Mouse (Mus musculus) midbrain, postnatal 0 days (tissue): ENCODE data around the gene Agbl1. TPM values are rescaled to one million over a fixed set of nuclear protein-coding genes. Genes with fewer than 3 reads are reported as not detected.

Source experiments
- ATAC-seq: fragments of 200-750 bp; cut with Nextera tagmentation; 2 replicates; pipeline ENCODE4 v1.8.0; 2017; ENCODE audit warnings: moderate number of reproducible peaks, mild to moderate bottlenecking, moderate TSS enrichment, moderate library complexity; ENCODE audit not compliant: low FRiP score
- DNase-seq: peaks from one replicate; pipeline ENCODE4 v3.0.0-alpha.2; 2015; ENCODE audit warnings: low spot score
- H3K27ac ChIP-seq: fragments of 300-500 bp; sonication (generic); 2 replicates; pipeline ENCODE4 v1.5.1; 2014; ENCODE audit warnings: low read depth, mild to moderate bottlenecking, low read length, mixed read lengths
- H3K27me3 ChIP-seq: fragments of 300-500 bp; sonication (generic); 2 replicates; pipeline ENCODE4 v1.6.1; 2014; ENCODE audit warnings: low read length, control low read depth, mixed read lengths; ENCODE audit not compliant: insufficient read depth
- H3K36me3 ChIP-seq: fragments of 300-500 bp; sonication (generic); 2 replicates; pipeline ENCODE4 v1.6.1; 2014; ENCODE audit warnings: low read length, control low read depth, mixed read lengths; ENCODE audit not compliant: insufficient read depth
- H3K4me1 ChIP-seq: fragments of 300-500 bp; sonication (generic); 2 replicates; pipeline ENCODE4 v1.6.1; 2014; ENCODE audit warnings: mild to moderate bottlenecking, control low read depth, antibody characterized with exemption, low read length, mixed read lengths; ENCODE audit not compliant: insufficient read depth
- H3K4me2 ChIP-seq: fragments of 300-500 bp; sonication (generic); 2 replicates; pipeline ENCODE4 v1.6.1; 2014; ENCODE audit warnings: low read depth, mild to moderate bottlenecking, low read length, mixed read lengths; ENCODE audit not compliant: poor library complexity, severe bottlenecking
- H3K4me3 ChIP-seq: fragments of 300-500 bp; sonication (generic); 2 replicates; pipeline ENCODE4 v1.5.1; 2014; ENCODE audit warnings: low read depth, mild to moderate bottlenecking, low read length, moderate library complexity
- H3K9ac ChIP-seq: fragments of 300-500 bp; sonication (generic); replicated peaks from 2 replicates; pipeline ENCODE4 v1.6.1; 2014; ENCODE audit warnings: mild to moderate bottlenecking, low read length, moderate library complexity, mixed read lengths; ENCODE audit not compliant: poor library complexity, severe bottlenecking
- H3K9me3 ChIP-seq: fragments of 300-500 bp; sonication (generic); 2 replicates; pipeline ENCODE4 v1.6.1; 2016; ENCODE audit warnings: low read length, control low read depth
- CTCF ChIP-seq: IDR thresholded peaks from 2 replicates; pipeline ENCODE4 v1.5.1; 2016; ENCODE audit warnings: antibody characterized with exemption, mild to moderate bottlenecking
- WGBS: fragments of 180-500 bp; shearing (Covaris S2); extraction: QIAGEN DNeasy Blood & Tissue Kit; methylation state at CpG from one replicate; pipeline ENCODE4 v1.1.7; 2014; 5-methylcytosine and 5-hydroxymethylcytosine counted together
- polyA plus RNA-seq: library from polyadenylated mRNA; unstranded; fragments of >200 nt; fragmentation: Nextera tagmentation; extraction: Ambion mirVana; gene quantifications from 2 replicates; pipeline ENCODE4 v1.2.1, GENCODE M21; 2015
- total RNA-seq: library from RNA; depleted of rRNA; stranded (reverse); fragments of >200 nt; gene quantifications from 2 replicates; pipeline ENCODE4 v1.2.3, GENCODE M21; 2014

Agbl1 gene
- total and polyA plus RNA-seq, 2 experiments from 2014 or later: 0.05 to 0.55 TPM

- 62% methylated on average over 1 of the region's 1 CpGs for WGBS
- no peaks in the 10 kb centered on the region for H3K27me3 ChIP-seq
- ATAC-seq: no peak
- H3K4me3 ChIP-seq: no peak overlapping the region
- H3K9ac ChIP-seq: no peak overlapping the region
- H3K4me1 ChIP-seq: 0 out of 2 replicates have a peak, but pooled peaks cover 3% of the 10 kb centered on the region
- no peaks in the 10 kb centered on the region for H3K9me3 ChIP-seq
- TF ChIP-seq CTCF: no peak
- H3K4me2 ChIP-seq: no peak overlapping the region
- no peak overlapping the region for H3K27ac ChIP-seq
- no peak for DNase-seq
- H3K36me3 ChIP-seq: no peaks in the 10 kb centered on the region
These were observed 923.2 kb downstream of the Agbl1 start for GRCm38 (mm10) chr7:77152909-77153308.

- TF ChIP-seq CTCF: no peak
- no peak overlapping the region for H3K4me2 ChIP-seq
- WGBS: 47% methylated on average over 1 of the region's 1 CpGs
- H3K4me3 ChIP-seq: no peak overlapping the region
- no peak overlapping the region for H3K9ac ChIP-seq
- no peak overlapping the region for H3K27ac ChIP-seq
- no peaks in the 10 kb centered on the region for H3K36me3 ChIP-seq
- no peaks in the 10 kb centered on the region for H3K27me3 ChIP-seq
- ATAC-seq (no peak), DNase-seq (no peak)
- H3K9me3 ChIP-seq: no peaks in the 10 kb centered on the region
- H3K4me1 ChIP-seq: no peaks in the 10 kb centered on the region
These were observed 935.2 kb downstream of the Agbl1 start for GRCm38 (mm10) chr7:77164921-77165320.
